Mouse (Mus musculus) spleen, adult 18-20 months (tissue): Measurements from ENCODE around the gene 1700029H14Rik.

Experiments used
- DNase-seq, 2 experiments: peaks; one replicate each; pipeline ENCODE4 v3.0.0; 2022; ENCODE audit warnings: mixed read lengths in 2 of 2

Gene 1700029H14Rik

GRCm38 (mm10) chr8:13562118-13562517 is at the start of gene 1700029H14Rik:
Gene 1700029H14Rik, minus strand, starts transcription at chr8:13562461.
- no peak for DNase-seq

- no peak for DNase-seq
These were observed 49.4 kb upstream of the 1700029H14Rik start for GRCm38 (mm10) chr8:13611702-13612101.

GRCm38 (mm10) chr8:13609971-13610370 is 47.7 kb upstream of the 1700029H14Rik start:
- DNase-seq = no peak

- no peak for DNase-seq
These were observed 46.7 kb upstream of the 1700029H14Rik start for GRCm38 (mm10) chr8:13608946-13609345.

- DNase-seq = no peak
These were observed 43.7 kb upstream of the 1700029H14Rik start for GRCm38 (mm10) chr8:13605920-13606480.

- no peak for DNase-seq
These were observed 40.4 kb upstream of the 1700029H14Rik start for GRCm38 (mm10) chr8:13602621-13603020.

GRCm38 (mm10) chr8:13601166-13601565 is 38.9 kb upstream of the 1700029H14Rik start:
- DNase-seq = peak; percentile 49 to 62

GRCm38 (mm10) chr8:13600716-13601115 is 38.5 kb upstream of the 1700029H14Rik start:
- no peak for DNase-seq

GRCm38 (mm10) chr8:13600204-13600603 is 37.9 kb upstream of the 1700029H14Rik start:
- peak; percentile 69 to 81 for DNase-seq

- no peak for DNase-seq
These were observed 35.5 kb upstream of the 1700029H14Rik start for GRCm38 (mm10) chr8:13597777-13598176.

- DNase-seq = peak; percentile 41 to 58
These were observed 33.6 kb upstream of the 1700029H14Rik start for GRCm38 (mm10) chr8:13595861-13596260.

- peak; percentile 70 to 84 for DNase-seq
These were observed 32.6 kb upstream of the 1700029H14Rik start for GRCm38 (mm10) chr8:13594884-13595323.

GRCm38 (mm10) chr8:13593340-13593739 is 31.1 kb upstream of the 1700029H14Rik start:
- no peak for DNase-seq

GRCm38 (mm10) chr8:13591246-13591645 is 29.0 kb upstream of the 1700029H14Rik start:
- DNase-seq = no peak

GRCm38 (mm10) chr8:13589071-13589470 is 26.8 kb upstream of the 1700029H14Rik start:
- DNase-seq = no peak

- no peak for DNase-seq
These were observed 22.4 kb upstream of the 1700029H14Rik start for GRCm38 (mm10) chr8:13584652-13585051.

- DNase-seq = no peak
These were observed 15.6 kb upstream of the 1700029H14Rik start for GRCm38 (mm10) chr8:13577869-13578268.

- no peak for DNase-seq
These were observed 9.7 kb upstream of the 1700029H14Rik start for GRCm38 (mm10) chr8:13571999-13572398.

GRCm38 (mm10) chr8:13557526-13557925 is 4.7 kb downstream of the 1700029H14Rik start:
- no peak for DNase-seq

- DNase-seq = no peak
These were observed 10.8 kb downstream of the 1700029H14Rik start for GRCm38 (mm10) chr8:13551574-13551830.

GRCm38 (mm10) chr8:13550718-13551573 is 11.3 kb downstream of the 1700029H14Rik start:
- DNase-seq = peak; percentile 73 to 80

- DNase-seq = no peak
These were observed 13.4 kb downstream of the 1700029H14Rik start for GRCm38 (mm10) chr8:13548831-13549230.

GRCm38 (mm10) chr8:13548235-13548634 is 14.0 kb downstream of the 1700029H14Rik start:
- DNase-seq = no peak

- DNase-seq = no peak
These were observed 15.8 kb downstream of the 1700029H14Rik start for GRCm38 (mm10) chr8:13546421-13546820.
